Mouse (Mus musculus): ENCODE measurements at regions not wholly inside any gene's neighbourhood (a gene's known extent, or its start where the extent isn't known, plus 50 kb on each side); places are given as distances from the start of the nearest gene placed in this dataset.
A peak's percentile ranks its signal among the peaks of the same experiment; 100 is the strongest.

GRCm38 (mm10) chr17:66233451-66233951 is 110.2 kb downstream of the Ddx11 start:
- Histone ChIP-seq H3K4me1 (ENCODE audit: insufficient read depth, low read length) (no peaks in the 10 kb centered on the region), H3K4me3 (ENCODE audit: low read depth, low read length) (no peak overlapping the region), H3K27ac (ENCODE audit: low read depth, low read length) (no peak overlapping the region), H3K27me3 (ENCODE audit: insufficient read depth, low read length) (no peaks in the 10 kb centered on the region), H3K9me3 (ENCODE audit: low read length) (no peaks in the 10 kb centered on the region), H3K4me2 (ENCODE audit: low read depth, low read length, poor library complexity, severe bottlenecking) (no peak overlapping the region), H3K36me3 (ENCODE audit: insufficient read depth, low read length) (no peaks in the 10 kb centered on the region), H3K9ac (replicated peaks; ENCODE audit: low read length, poor library complexity, severe bottlenecking) (no peak overlapping the region)
- ATAC-seq (ENCODE audit: low FRiP score), result no peak
- 52% methylated on average over 12 of the region's 12 CpGs for WGBS
- TF ChIP-seq CTCF (IDR thresholded peaks at IDR 0.05), result peak; percentile 35
- peak; percentile 63 for DNase-seq (ENCODE audit: low spot score)

GRCm38 (mm10) chr17:66234432-66234831 is 111.1 kb downstream of the Ddx11 start:
- Histone ChIP-seq H3K27ac (ENCODE audit: low read depth, low read length) (no peak overlapping the region), H3K4me2 (ENCODE audit: low read depth, low read length, poor library complexity, severe bottlenecking) (no peak overlapping the region), H3K9me3 (ENCODE audit: low read length) (no peaks in the 10 kb centered on the region), H3K9ac (replicated peaks; ENCODE audit: low read length, poor library complexity, severe bottlenecking) (no peak overlapping the region), H3K36me3 (ENCODE audit: insufficient read depth, low read length) (no peaks in the 10 kb centered on the region), H3K27me3 (ENCODE audit: insufficient read depth, low read length) (no peaks in the 10 kb centered on the region), H3K4me3 (ENCODE audit: low read depth, low read length) (no peak overlapping the region), H3K4me1 (ENCODE audit: insufficient read depth, low read length) (no peaks in the 10 kb centered on the region)
- 78% methylated on average over 19 of the region's 19 CpGs for WGBS
- ATAC-seq (ENCODE audit: low FRiP score) (no peak), DNase-seq (ENCODE audit: low spot score) (no peak)
- no peak for TF ChIP-seq CTCF (IDR thresholded peaks at IDR 0.05)

GRCm38 (mm10) chr17:66235096-66235805 is 111.9 kb downstream of the Ddx11 start:
- Histone ChIP-seq H3K4me1 (ENCODE audit: insufficient read depth, low read length) (no peaks in the 10 kb centered on the region), H3K27me3 (ENCODE audit: insufficient read depth, low read length) (no peaks in the 10 kb centered on the region), H3K36me3 (ENCODE audit: insufficient read depth, low read length) (no peaks in the 10 kb centered on the region), H3K9me3 (ENCODE audit: low read length) (no peaks in the 10 kb centered on the region), H3K9ac (replicated peaks; ENCODE audit: low read length, poor library complexity, severe bottlenecking) (no peak overlapping the region), H3K4me3 (ENCODE audit: low read depth, low read length) (no peak overlapping the region; the same call in 1 of the 2 replicates), H3K27ac (ENCODE audit: low read depth, low read length) (no peak overlapping the region), H3K4me2 (ENCODE audit: low read depth, low read length, poor library complexity, severe bottlenecking) (peak overlapping the region; percentile 40)
- ATAC-seq (ENCODE audit: low FRiP score) (peak; percentile 69), DNase-seq (ENCODE audit: low spot score) (peak; percentile 89)
- WGBS, result 2% methylated on average over 19 of the region's 19 CpGs
- TF ChIP-seq CTCF (IDR thresholded peaks at IDR 0.05), result peak; percentile 99

- H3K27me3 ChIP-seq (ENCODE audit: insufficient read depth, low read length), result no peaks in the 10 kb centered on the region
- H3K27ac ChIP-seq (ENCODE audit: low read depth, low read length), result no peak overlapping the region
- 73% methylated on average over 15 of the region's 15 CpGs for WGBS
- no peaks in the 10 kb centered on the region for H3K36me3 ChIP-seq (ENCODE audit: insufficient read depth, low read length)
- peak overlapping the region; percentile 40 for H3K4me2 ChIP-seq (ENCODE audit: low read depth, low read length, poor library complexity, severe bottlenecking)
- DNase-seq (ENCODE audit: low spot score) (peak; percentile 39), ATAC-seq (ENCODE audit: low FRiP score) (no peak)
- H3K9me3 ChIP-seq (ENCODE audit: low read length), result no peaks in the 10 kb centered on the region
- no peaks in the 10 kb centered on the region for H3K4me1 ChIP-seq (ENCODE audit: insufficient read depth, low read length)
- no peak overlapping the region for H3K4me3 ChIP-seq (ENCODE audit: low read depth, low read length)
- H3K9ac ChIP-seq (replicated peaks; ENCODE audit: low read length, poor library complexity, severe bottlenecking), result no peak overlapping the region
- no peak for TF ChIP-seq CTCF (IDR thresholded peaks at IDR 0.05)
Measured at GRCm38 (mm10) chr17:66235806-66236335, 112.6 kb downstream of the Ddx11 start.

- Histone ChIP-seq H3K27ac (ENCODE audit: low read depth, low read length) (no peak overlapping the region), H3K4me2 (ENCODE audit: low read depth, low read length, poor library complexity, severe bottlenecking) (no peak overlapping the region), H3K4me1 (ENCODE audit: insufficient read depth, low read length) (no peaks in the 10 kb centered on the region), H3K27me3 (ENCODE audit: insufficient read depth, low read length) (no peaks in the 10 kb centered on the region), H3K9me3 (ENCODE audit: low read length) (no peaks in the 10 kb centered on the region), H3K4me3 (ENCODE audit: low read depth, low read length) (no peak overlapping the region), H3K36me3 (ENCODE audit: insufficient read depth, low read length) (no peaks in the 10 kb centered on the region), H3K9ac (replicated peaks; ENCODE audit: low read length, poor library complexity, severe bottlenecking) (no peak overlapping the region)
- no peak for TF ChIP-seq CTCF (IDR thresholded peaks at IDR 0.05)
- ATAC-seq (ENCODE audit: low FRiP score) (no peak), DNase-seq (ENCODE audit: low spot score) (no peak)
- WGBS, result 13% methylated on average over 9 of the region's 9 CpGs
Measured at GRCm38 (mm10) chr17:66241868-66242622, 118.7 kb downstream of the Ddx11 start.

GRCm38 (mm10) chr17:66244183-66244582 is 120.9 kb downstream of the Ddx11 start:
- Histone ChIP-seq H3K4me1 (ENCODE audit: insufficient read depth, low read length) (no peaks in the 10 kb centered on the region), H3K27me3 (ENCODE audit: insufficient read depth, low read length) (no peaks in the 10 kb centered on the region), H3K27ac (ENCODE audit: low read depth, low read length) (no peak overlapping the region), H3K9me3 (ENCODE audit: low read length) (no peaks in the 10 kb centered on the region), H3K9ac (replicated peaks; ENCODE audit: low read length, poor library complexity, severe bottlenecking) (no peak overlapping the region), H3K36me3 (ENCODE audit: insufficient read depth, low read length) (no peaks in the 10 kb centered on the region), H3K4me2 (ENCODE audit: low read depth, low read length, poor library complexity, severe bottlenecking) (no peak overlapping the region), H3K4me3 (ENCODE audit: low read depth, low read length) (no peak overlapping the region)
- DNase-seq (ENCODE audit: low spot score), result no peak
- 94% methylated on average over 14 of the region's 14 CpGs for WGBS
- ATAC-seq (ENCODE audit: low FRiP score), result no peak
- no peak for TF ChIP-seq CTCF (IDR thresholded peaks at IDR 0.05)

Measured in midbrain, postnatal 0 days (tissue).